Mouse (Mus musculus) C2C12 (cell line): Measurements from ENCODE around the gene Sgta. TPM values are rescaled to one million over a fixed set of nuclear protein-coding genes. Genes with fewer than 3 reads are reported as not detected.

Source experiments
- H3K27me3 ChIP-seq: one replicate; pipeline ENCODE4 v1.6.1; 2011; ENCODE audit not compliant: control insufficient read depth, insufficient read depth, insufficient read length
- H3K36me3 ChIP-seq: one replicate; pipeline ENCODE4 v1.6.1; 2011; ENCODE audit not compliant: control insufficient read depth, insufficient read depth
- H3K4me3 ChIP-seq: one replicate; pipeline ENCODE4 v1.5.1; 2011; ENCODE audit warnings: mild to moderate bottlenecking, control low read depth; ENCODE audit not compliant: poor library complexity, insufficient read depth, severe bottlenecking
- H3K79me2 ChIP-seq: one replicate; pipeline ENCODE4 v1.6.1; 2011; ENCODE audit not compliant: control insufficient read depth, insufficient read depth
- H3K79me3 ChIP-seq: one replicate; pipeline ENCODE4 v1.6.1; 2011; ENCODE audit warnings: low read depth, control low read depth
- H3ac ChIP-seq: one replicate; pipeline ENCODE3; 2011; ENCODE audit warnings: low read depth; ENCODE audit not compliant: control insufficient read depth, insufficient read length
- CEBPB ChIP-seq: IDR thresholded peaks from one replicate; pipeline ENCODE4 v1.6.1; 2011; ENCODE audit warnings: low read depth, mild to moderate bottlenecking, control low read depth, moderate library complexity
- CTCF ChIP-seq: IDR thresholded peaks from one replicate; pipeline ENCODE4 v1.5.1; 2011; ENCODE audit not compliant: control insufficient read depth, insufficient read depth, insufficient read length
- FOSL1 ChIP-seq: IDR thresholded peaks from one replicate; pipeline ENCODE4 v1.8.0; 2011; ENCODE audit warnings: mild to moderate bottlenecking, low read length; ENCODE audit not compliant: poor library complexity, insufficient read depth, severe bottlenecking
- MAX ChIP-seq: IDR thresholded peaks from one replicate; pipeline ENCODE4 v1.6.1; 2011; ENCODE audit warnings: mild to moderate bottlenecking, control low read depth
- MYOD1 ChIP-seq: IDR thresholded peaks from one replicate; pipeline ENCODE4 v1.6.1; 2011; ENCODE audit warnings: low read depth; ENCODE audit not compliant: control insufficient read depth, insufficient read length
- MYOG ChIP-seq: IDR thresholded peaks from one replicate; pipeline ENCODE4 v1.6.1; 2011; ENCODE audit not compliant: control insufficient read depth, insufficient read length; ENCODE audit errors: extremely low read depth
- USF1 ChIP-seq: IDR thresholded peaks from one replicate; pipeline ENCODE4 v1.6.1; 2011; ENCODE audit warnings: low read depth, mild to moderate bottlenecking, control low read depth, moderate library complexity
- polyA plus RNA-seq: library from polyadenylated mRNA; unstranded; fragments of >200 nt; fragmentation: generic; extraction: Trizol; gene quantifications from one replicate; pipeline ENCODE4 v1.2.1, GENCODE M21; 2012; ENCODE audit warnings: missing spikeins

The Sgta gene
- polyA plus RNA-seq, 1 experiment, result 154 TPM

- no peaks in the 10 kb centered on the region for H3K79me3 ChIP-seq
- TF ChIP-seq CTCF (no peak), FOSL1 (no peak), MAX (no peak), USF1 (no peak), MYOG (no peak), MYOD1 (no peak), CEBPB (no peak)
- H3K27me3 ChIP-seq, result no peaks in the 10 kb centered on the region
- no peaks in the 10 kb centered on the region for H3K36me3 ChIP-seq
- peak overlapping the region; percentile 19 for H3ac ChIP-seq
- H3K4me3 ChIP-seq, result no peak overlapping the region
- H3K79me2 ChIP-seq, result no peaks in the 10 kb centered on the region
These were observed 26.4 kb downstream of the Sgta start for GRCm38 (mm10) chr10:81033586-81033985.

GRCm38 (mm10) chr10:81029031-81029430 lies 30.9 kb downstream of the Sgta start:
- no peaks in the 10 kb centered on the region for H3K27me3 ChIP-seq
- H3K79me3 ChIP-seq, result no peaks in the 10 kb centered on the region
- H3K79me2 ChIP-seq, result no peaks in the 10 kb centered on the region
- H3ac ChIP-seq, result no peak overlapping the region
- no peak for TF ChIP-seq USF1
- no peak for TF ChIP-seq MYOD1
- TF ChIP-seq MAX, result no peak
- no peak for TF ChIP-seq FOSL1
- no peak for TF ChIP-seq MYOG
- no peak for TF ChIP-seq CTCF
- TF ChIP-seq CEBPB, result no peak
- H3K36me3 ChIP-seq, result no peaks in the 10 kb centered on the region
- no peak overlapping the region for H3K4me3 ChIP-seq

GRCm38 (mm10) chr10:81028219-81028618 lies 31.8 kb downstream of the Sgta start:
- H3K27me3 ChIP-seq, result no peaks in the 10 kb centered on the region
- H3K4me3 ChIP-seq, result no peak overlapping the region
- H3K79me3 ChIP-seq, result no peaks in the 10 kb centered on the region
- TF ChIP-seq FOSL1 (no peak), CTCF (no peak), USF1 (no peak), MAX (no peak), MYOD1 (no peak)
- H3ac ChIP-seq, result no peak overlapping the region
- no peaks in the 10 kb centered on the region for H3K36me3 ChIP-seq
- no peaks in the 10 kb centered on the region for H3K79me2 ChIP-seq

- Histone ChIP-seq H3K36me3 (no peaks in the 10 kb centered on the region), H3K4me3 (no peak overlapping the region), H3ac (peak overlapping the region; percentile 55), H3K79me3 (no peaks in the 10 kb centered on the region), H3K79me2 (no peaks in the 10 kb centered on the region), H3K27me3 (no peaks in the 10 kb centered on the region)
- TF ChIP-seq USF1 (peak; percentile 23), CEBPB (no peak), MAX (peak; percentile 77), CTCF (no peak)
These were observed 32.6 kb downstream of the Sgta start for GRCm38 (mm10) chr10:81027331-81027730.

- no peak overlapping the region for H3ac ChIP-seq
- H3K79me2 ChIP-seq, result no peaks in the 10 kb centered on the region
- peaks cover 2% of the 10 kb centered on the region for H3K27me3 ChIP-seq
- TF ChIP-seq FOSL1 (no peak), MAX (no peak), USF1 (no peak), MYOD1 (no peak), MYOG (no peak), CTCF (no peak), CEBPB (no peak)
- H3K36me3 ChIP-seq, result no peaks in the 10 kb centered on the region
- H3K4me3 ChIP-seq, result no peak overlapping the region
- no peaks in the 10 kb centered on the region for H3K79me3 ChIP-seq
These were observed 33.1 kb downstream of the Sgta start for GRCm38 (mm10) chr10:81026857-81027256.

- no peaks in the 10 kb centered on the region for H3K79me2 ChIP-seq
- H3K4me3 ChIP-seq, result no peak within 1 kb of the TSS
- peak within 1 kb of the TSS; percentile 20 for H3ac ChIP-seq
- peaks cover 3% of the 10 kb centered on the region for H3K27me3 ChIP-seq
- TF ChIP-seq CTCF, result no peak
- TF ChIP-seq MAX, result no peak
- no peak for TF ChIP-seq USF1
- no peak for TF ChIP-seq CEBPB
- no peak for TF ChIP-seq MYOG
- no peak for TF ChIP-seq MYOD1
- no peak for TF ChIP-seq FOSL1
- H3K36me3 ChIP-seq, result no peaks in the 10 kb centered on the region
- no peaks in the 10 kb centered on the region for H3K79me3 ChIP-seq
These were observed 34.2 kb downstream of the Sgta start, which contains the start of gene Diras1 for GRCm38 (mm10) chr10:81025639-81026275. Gene Diras1, minus strand, starts transcription at chr10:81025662.
